Mouse (Mus musculus) kidney, postnatal 0 days (tissue): ENCODE results near the gene Pde4d. TPM values are rescaled to one million over a fixed set of nuclear protein-coding genes. Genes with fewer than 3 reads are reported as not detected.

Source experiments
- ATAC-seq: fragments of 200-750 bp; cut with Nextera tagmentation; replicated peaks from 2 replicates; pipeline ENCODE4 v1.8.0; 2017; ENCODE audit warnings: low read depth, moderate number of reproducible peaks, moderate TSS enrichment, moderate library complexity; ENCODE audit not compliant: low FRiP score
- DNase-seq: peaks from one replicate; pipeline ENCODE4 v3.0.0-alpha.2; 2016; ENCODE audit warnings: low spot score
- H3K27ac ChIP-seq: fragments of 300-500 bp; sonication (generic); 2 replicates; pipeline ENCODE4 v1.5.1; 2014; ENCODE audit warnings: mild to moderate bottlenecking
- H3K27me3 ChIP-seq: fragments of 300-500 bp; sonication (generic); 2 replicates; pipeline ENCODE4 v1.6.1; 2014; ENCODE audit warnings: low read length, mixed read lengths; ENCODE audit not compliant: insufficient read depth
- H3K36me3 ChIP-seq: fragments of 300-500 bp; sonication (generic); 2 replicates; pipeline ENCODE4 v1.6.1; 2014; ENCODE audit warnings: low read length, mixed read lengths; ENCODE audit not compliant: insufficient read depth
- H3K4me1 ChIP-seq: fragments of 300-500 bp; sonication (generic); replicated peaks from 2 replicates; pipeline ENCODE4 v1.6.1; 2014; ENCODE audit warnings: antibody characterized with exemption, low read length, mixed read lengths; ENCODE audit not compliant: insufficient read depth
- H3K4me2 ChIP-seq: fragments of 300-500 bp; sonication (generic); 2 replicates; pipeline ENCODE4 v1.6.1; 2014; ENCODE audit warnings: mild to moderate bottlenecking, low read length, moderate library complexity, mixed read lengths
- H3K4me3 ChIP-seq: fragments of 300-500 bp; sonication (generic); replicated peaks from 2 replicates; pipeline ENCODE4 v1.5.1; 2014; ENCODE audit warnings: low read depth, low read length
- H3K9ac ChIP-seq: fragments of 300-500 bp; sonication (generic); 2 replicates; pipeline ENCODE4 v1.6.1; 2014; ENCODE audit warnings: low read depth, low read length
- H3K9me3 ChIP-seq: fragments of 300-500 bp; sonication (generic); replicated peaks from 2 replicates; pipeline ENCODE4 v1.6.1; 2016; ENCODE audit warnings: low read length, inconsistent platforms, mixed read lengths
- CTCF ChIP-seq: IDR thresholded peaks from 2 replicates; pipeline ENCODE4 v1.5.1; 2016; ENCODE audit warnings: antibody characterized with exemption, low read depth, mild to moderate bottlenecking, moderate library complexity
- WGBS: fragments of 180-500 bp; shearing (Covaris S2); extraction: QIAGEN DNeasy Blood & Tissue Kit; methylation state at CpG from one replicate; pipeline ENCODE4 v1.1.7; 2014; 5-methylcytosine and 5-hydroxymethylcytosine counted together
- polyA plus RNA-seq: library from polyadenylated mRNA; unstranded; fragments of >200 nt; fragmentation: Nextera tagmentation; extraction: Ambion mirVana; gene quantifications from 2 replicates; pipeline ENCODE4 v1.2.1, GENCODE M21; 2015

The Pde4d gene
- polyA plus RNA-seq, 1 experiment from 2014 or later: 7.1 TPM

- 87% methylated on average over 10 of the region's 10 CpGs for WGBS
- ATAC-seq: no peak
Observed at GRCm38 (mm10) chr13:109274869-109275268, 825.1 kb downstream of the Pde4d start.

GRCm38 (mm10) chr13:109277792-109278191 lies 828.0 kb downstream of the Pde4d start:
- Histone ChIP-seq H3K9me3 (no peaks in the 10 kb centered on the region), H3K36me3 (no peaks in the 10 kb centered on the region), H3K27me3 (no peaks in the 10 kb centered on the region), H3K4me1 (0 out of 2 replicates have a peak, but pooled peaks cover 3% of the 10 kb centered on the region), H3K27ac (no peak overlapping the region), H3K4me2 (no peak overlapping the region), H3K4me3 (no peak overlapping the region), H3K9ac (no peak overlapping the region)
- WGBS: 10% methylated on average over 7 of the region's 7 CpGs
- TF ChIP-seq CTCF: no peak
- ATAC-seq (no peak), DNase-seq (peak; percentile 33)

More at GRCm38 (mm10) chr13:109274869-109275268, 825.1 kb downstream of the Pde4d start:
- no peak for TF ChIP-seq CTCF
- 0 out of 2 replicates have a peak, but pooled peaks cover 3% of the 10 kb centered on the region for H3K4me1 ChIP-seq
- no peak overlapping the region for H3K4me2 ChIP-seq
- no peaks in the 10 kb centered on the region for H3K27me3 ChIP-seq
- H3K9ac ChIP-seq: no peak overlapping the region
- H3K4me3 ChIP-seq: no peak overlapping the region
- DNase-seq: no peak
- no peaks in the 10 kb centered on the region for H3K9me3 ChIP-seq
- H3K36me3 ChIP-seq: no peaks in the 10 kb centered on the region
- no peak overlapping the region for H3K27ac ChIP-seq

- Histone ChIP-seq H3K4me1 (0 out of 2 replicates have a peak, but pooled peaks cover 3% of the 10 kb centered on the region), H3K9me3 (no peaks in the 10 kb centered on the region), H3K36me3 (no peaks in the 10 kb centered on the region), H3K27me3 (no peaks in the 10 kb centered on the region), H3K4me2 (no peak overlapping the region), H3K4me3 (no peak overlapping the region), H3K27ac (no peak overlapping the region), H3K9ac (no peak overlapping the region)
- DNase-seq (peak; percentile 8), ATAC-seq (no peak)
- 40% methylated on average over 10 of the region's 10 CpGs for WGBS
- TF ChIP-seq CTCF: no peak
Observed at GRCm38 (mm10) chr13:109278504-109278912, 828.8 kb downstream of the Pde4d start.

- Histone ChIP-seq H3K27me3 (no peaks in the 10 kb centered on the region), H3K27ac (no peak overlapping the region), H3K9me3 (no peaks in the 10 kb centered on the region), H3K36me3 (no peaks in the 10 kb centered on the region), H3K9ac (no peak overlapping the region), H3K4me1 (0 out of 2 replicates have a peak, but pooled peaks cover 3% of the 10 kb centered on the region), H3K4me3 (no peak overlapping the region), H3K4me2 (no peak overlapping the region)
- TF ChIP-seq CTCF: no peak
- ATAC-seq: no peak
- DNase-seq: no peak
- WGBS: 79% methylated on average over 6 of the region's 6 CpGs
Observed at GRCm38 (mm10) chr13:109279211-109279610, 829.5 kb downstream of the Pde4d start.

DNA sequence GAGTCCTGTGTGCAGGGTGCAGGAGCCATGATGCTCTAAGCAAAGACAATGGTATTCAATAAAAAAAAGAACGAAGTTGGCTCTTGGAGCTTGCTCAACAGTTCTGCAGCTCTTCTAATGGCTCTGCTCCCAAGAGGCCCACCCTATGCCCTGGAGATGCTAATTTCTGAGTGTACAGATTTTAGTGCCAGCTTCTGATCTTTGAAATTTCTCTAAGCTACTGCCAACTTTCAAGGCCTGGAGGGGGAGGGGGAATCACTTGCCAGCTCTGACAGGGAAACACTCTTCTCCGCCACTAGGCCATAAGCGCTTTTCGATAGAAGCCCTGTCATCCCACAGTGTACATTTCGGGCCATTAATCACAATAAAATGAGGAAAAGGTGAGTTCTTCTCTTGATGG lies 830.7 kb downstream of the Pde4d start:
- DNase-seq (no peak), ATAC-seq (no peak)
- Histone ChIP-seq H3K4me2 (no peak overlapping the region), H3K36me3 (no peaks in the 10 kb centered on the region), H3K27ac (no peak overlapping the region), H3K4me3 (no peak overlapping the region), H3K4me1 (0 out of 2 replicates have a peak, but pooled peaks cover 3% of the 10 kb centered on the region), H3K27me3 (no peaks in the 10 kb centered on the region), H3K9ac (no peak overlapping the region), H3K9me3 (no peaks in the 10 kb centered on the region)
- TF ChIP-seq CTCF: no peak
- 93% methylated on average over 5 of the region's 5 CpGs for WGBS

DNA sequence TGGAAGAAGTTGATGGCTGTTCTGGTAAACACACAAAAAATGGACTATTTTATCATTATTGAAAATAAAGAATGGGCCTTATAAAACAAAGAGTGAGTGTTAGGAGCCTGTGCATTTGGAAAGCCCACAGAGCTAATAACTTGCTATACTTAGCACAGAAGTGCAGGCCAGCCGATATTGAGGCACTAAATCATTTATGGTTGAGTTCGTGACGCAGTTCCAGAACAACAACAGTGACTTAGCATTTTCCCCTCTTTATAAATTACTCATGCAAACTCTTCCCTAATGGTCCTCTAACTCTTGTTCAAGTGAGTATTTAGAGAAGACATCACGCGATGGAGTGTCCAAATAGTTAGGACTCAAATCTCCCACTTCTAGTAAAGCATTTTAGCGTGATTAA lies 837.7 kb downstream of the Pde4d start:
- no peak for ATAC-seq

DNA sequence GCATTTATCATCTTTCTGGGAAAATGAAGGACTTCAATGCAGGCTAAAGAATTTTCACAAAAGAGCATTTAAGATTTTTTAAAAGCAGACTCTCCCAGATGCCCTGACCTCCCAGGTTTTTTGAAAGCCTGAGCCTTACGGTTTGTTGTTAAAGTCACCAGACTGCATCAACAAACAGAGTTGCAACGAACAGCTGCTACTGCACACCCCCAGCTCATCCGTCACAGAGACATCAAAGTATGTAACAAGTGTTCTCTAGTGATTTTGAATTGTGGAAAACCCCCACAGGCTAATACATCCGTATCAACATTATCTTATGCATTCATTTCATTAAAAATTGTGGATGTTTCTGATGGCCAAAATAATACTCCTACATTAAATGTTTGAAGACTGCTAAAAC lies 841.2 kb downstream of the Pde4d start:
- Histone ChIP-seq H3K36me3 (no peaks in the 10 kb centered on the region), H3K9ac (no peak overlapping the region), H3K27ac (no peak overlapping the region), H3K9me3 (no peaks in the 10 kb centered on the region), H3K27me3 (no peaks in the 10 kb centered on the region), H3K4me3 (no peak overlapping the region), H3K4me2 (no peak overlapping the region), H3K4me1 (no peaks in the 10 kb centered on the region)
- WGBS: 37% methylated on average over 4 of the region's 4 CpGs
- ATAC-seq (no peak), DNase-seq (no peak)
- TF ChIP-seq CTCF: no peak

More for the DNA sequence above, 837.7 kb downstream of the Pde4d start:
- no peak for TF ChIP-seq CTCF
- no peak overlapping the region for H3K4me3 ChIP-seq
- H3K36me3 ChIP-seq: no peaks in the 10 kb centered on the region
- no peaks in the 10 kb centered on the region for H3K4me1 ChIP-seq
- H3K27ac ChIP-seq: no peak overlapping the region
- H3K27me3 ChIP-seq: no peaks in the 10 kb centered on the region
- no peaks in the 10 kb centered on the region for H3K9me3 ChIP-seq
- H3K4me2 ChIP-seq: no peak overlapping the region
- no peak overlapping the region for H3K9ac ChIP-seq
- WGBS: 70% methylated on average over 6 of the region's 6 CpGs
- DNase-seq: no peak
